Mouse (Mus musculus): ENCODE measurements around the gene Wwc2. TPM values are rescaled to one million over a fixed set of nuclear protein-coding genes. Genes with fewer than 3 reads are reported as not detected.
"Not testable (repeated sequence)": the region's sequence is repeated elsewhere in the genome, so short reads cannot be mapped to it uniquely, and the experiment has no call there.

Wwc2 gene
- total RNA-seq, 1 experiment: 19.6 TPM

GRCm38 (mm10) chr8:47826911-47827310, 163.8 kb downstream of the Wwc2 start:
- Histone ChIP-seq H3K27ac (ENCODE audit: insufficient read depth, low read depth, low read length, poor library complexity, severe bottlenecking) (no peak overlapping the region), H3K36me3 (ENCODE audit: control insufficient read depth, insufficient read depth, low read length, poor library complexity, severe bottlenecking) (peaks cover 12% of the 10 kb centered on the region), H3K9ac (ENCODE audit: insufficient read depth, low read depth, low read length, poor library complexity, severe bottlenecking) (no peak overlapping the region), H3K4me3 (ENCODE audit: insufficient read depth in 1 of 2, low read depth in 1 of 2, low read length in 2 of 2, poor library complexity in 1 of 2, severe bottlenecking in 1 of 2) (no peak overlapping the region), H3K9me3 (ENCODE audit: control insufficient read depth, insufficient read depth, low read depth, low read length) (no peaks in the 10 kb centered on the region), H3K4me1 (ENCODE audit: control insufficient read depth in 2 of 2, insufficient read depth in 2 of 2, low read length in 2 of 2, poor library complexity in 1 of 2) (peaks cover 0 to 2% of the 10 kb centered on the region in 2 experiments; a peak in 1 of 4 replicates)
- in situ Hi-C loops (cut with MboI; ENCODE audit: low sequenced_read_pairs in 2 of 2, unreplicated experiment in 2 of 2): no loop called here
- DNase-seq (ENCODE audit: low read depth, low spot score): no peak
- TF ChIP-seq CHD2 (IDR thresholded peaks at IDR 0.05; ENCODE audit: low read depth, low read length) (no peak), MAFK (IDR thresholded peaks at IDR 0.05; ENCODE audit: insufficient read depth, low read depth, low read length) (no peak), HCFC1 (IDR thresholded peaks at IDR 0.05; ENCODE audit: borderline replicate concordance, insufficient read depth, low read length) (no peak)

DNA sequence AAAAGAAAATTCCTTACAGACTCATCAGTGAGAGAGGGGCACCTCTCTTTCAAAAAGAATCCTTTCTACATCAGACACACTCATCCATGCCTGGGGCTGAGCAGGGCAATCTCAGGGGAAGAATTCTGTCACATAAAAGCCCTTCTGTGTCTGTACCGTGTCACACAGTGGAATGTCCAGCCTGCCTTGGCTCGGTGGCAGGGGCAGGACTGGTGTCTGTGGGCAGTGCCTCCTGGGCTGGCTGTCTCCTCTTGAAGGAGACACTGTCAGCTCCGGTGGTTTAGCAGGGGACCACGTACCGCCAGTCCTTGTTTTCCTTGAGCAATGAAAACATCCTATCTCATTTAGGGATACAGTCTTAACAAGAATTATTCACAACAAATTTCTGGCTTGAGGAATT, 165.1 kb downstream of the Wwc2 start:
- DNase-seq (ENCODE audit: low read depth, low spot score): no peak
- TF ChIP-seq ZC3H11A (IDR thresholded peaks at IDR 0.05; ENCODE audit: borderline replicate concordance, low read depth, low read length) (no peak), HCFC1 (IDR thresholded peaks at IDR 0.05; ENCODE audit: borderline replicate concordance, insufficient read depth, low read length) (no peak)
- Histone ChIP-seq H3K9ac (ENCODE audit: insufficient read depth, low read depth, low read length, poor library complexity, severe bottlenecking) (no peak overlapping the region), H3K36me3 (ENCODE audit: control insufficient read depth, insufficient read depth, low read length, poor library complexity, severe bottlenecking) (peaks cover 2% of the 10 kb centered on the region), H3K27ac (ENCODE audit: insufficient read depth, low read depth, low read length, poor library complexity, severe bottlenecking) (no peak overlapping the region), H3K9me3 (ENCODE audit: control insufficient read depth, insufficient read depth, low read depth, low read length) (no peaks in the 10 kb centered on the region), H3K4me1 (ENCODE audit: control insufficient read depth in 2 of 2, insufficient read depth in 2 of 2, low read length in 2 of 2, poor library complexity in 1 of 2) (peaks cover 0 to 2% of the 10 kb centered on the region in 2 experiments; a peak in 1 of 4 replicates), H3K4me3 (ENCODE audit: insufficient read depth in 1 of 2, low read depth in 1 of 2, low read length in 2 of 2, poor library complexity in 1 of 2, severe bottlenecking in 1 of 2) (no peak overlapping the region)
- in situ Hi-C loops (cut with MboI; ENCODE audit: low sequenced_read_pairs in 2 of 2, unreplicated experiment in 2 of 2): no loop called here

GRCm38 (mm10) chr8:47824182-47824581, 166.5 kb downstream of the Wwc2 start, which contains the start of gene Cldn22:
Cldn22 (plus strand) TSS chr8:47824482.
- no peak for DNase-seq (ENCODE audit: low read depth, low spot score)
- Histone ChIP-seq H3K4me3 (ENCODE audit: insufficient read depth in 1 of 2, low read depth in 1 of 2, low read length in 2 of 2, poor library complexity in 1 of 2, severe bottlenecking in 1 of 2) (no peak within 1 kb of the TSS), H3K4me1 (ENCODE audit: control insufficient read depth in 2 of 2, insufficient read depth in 2 of 2, low read length in 2 of 2, poor library complexity in 1 of 2) (0 out of 4 replicates have a peak, but pooled peaks cover 0 to 2% of the 10 kb centered on the region in 2 experiments), H3K27ac (ENCODE audit: insufficient read depth, low read depth, low read length, poor library complexity, severe bottlenecking) (no peak within 1 kb of the TSS), H3K9ac (ENCODE audit: insufficient read depth, low read depth, low read length, poor library complexity, severe bottlenecking) (no peak within 1 kb of the TSS), H3K9me3 (ENCODE audit: control insufficient read depth, insufficient read depth, low read depth, low read length) (no peaks in the 10 kb centered on the region), H3K36me3 (ENCODE audit: control insufficient read depth, insufficient read depth, low read length, poor library complexity, severe bottlenecking) (peaks cover 1% of the 10 kb centered on the region; the same call in 1 of the 2 replicates)
- TF ChIP-seq CHD2 (IDR thresholded peaks at IDR 0.05; ENCODE audit: low read depth, low read length) (no peak), ZC3H11A (IDR thresholded peaks at IDR 0.05; ENCODE audit: borderline replicate concordance, low read depth, low read length) (no peak)
- in situ Hi-C loops (cut with MboI; ENCODE audit: low sequenced_read_pairs in 2 of 2, unreplicated experiment in 2 of 2): no loop called here

GRCm38 (mm10) chr8:47823777-47824176, 166.9 kb downstream of the Wwc2 start:
- no peak overlapping the region for H3K27ac ChIP-seq (ENCODE audit: insufficient read depth, low read depth, low read length, poor library complexity, severe bottlenecking)
- no peaks in the 10 kb centered on the region for H3K9me3 ChIP-seq (ENCODE audit: control insufficient read depth, insufficient read depth, low read depth, low read length)
- H3K4me1 ChIP-seq (ENCODE audit: control insufficient read depth in 2 of 2, insufficient read depth in 2 of 2, low read length in 2 of 2, poor library complexity in 1 of 2): 0 out of 4 replicates have a peak, but pooled peaks cover 0 to 2% of the 10 kb centered on the region in 2 experiments
- no peak overlapping the region for H3K9ac ChIP-seq (ENCODE audit: insufficient read depth, low read depth, low read length, poor library complexity, severe bottlenecking)
- no peak overlapping the region for H3K4me3 ChIP-seq (ENCODE audit: insufficient read depth in 1 of 2, low read depth in 1 of 2, low read length in 2 of 2, poor library complexity in 1 of 2, severe bottlenecking in 1 of 2)
- in situ Hi-C loops (cut with MboI; ENCODE audit: low sequenced_read_pairs in 2 of 2, unreplicated experiment in 2 of 2): no loop called here
- TF ChIP-seq CHD2 (IDR thresholded peaks at IDR 0.05; ENCODE audit: low read depth, low read length) (no peak), ZC3H11A (IDR thresholded peaks at IDR 0.05; ENCODE audit: borderline replicate concordance, low read depth, low read length) (no peak), HCFC1 (IDR thresholded peaks at IDR 0.05; ENCODE audit: borderline replicate concordance, insufficient read depth, low read length) (no peak), MAFK (IDR thresholded peaks at IDR 0.05; ENCODE audit: insufficient read depth, low read depth, low read length) (no peak), ZNF384 (IDR thresholded peaks at IDR 0.05; ENCODE audit: low read depth, low read length) (no peak)
- no peak for DNase-seq (ENCODE audit: low read depth, low spot score)
- peaks cover 1% of the 10 kb centered on the region; the same call in 1 of the 2 replicates for H3K36me3 ChIP-seq (ENCODE audit: control insufficient read depth, insufficient read depth, low read length, poor library complexity, severe bottlenecking)

DNA sequence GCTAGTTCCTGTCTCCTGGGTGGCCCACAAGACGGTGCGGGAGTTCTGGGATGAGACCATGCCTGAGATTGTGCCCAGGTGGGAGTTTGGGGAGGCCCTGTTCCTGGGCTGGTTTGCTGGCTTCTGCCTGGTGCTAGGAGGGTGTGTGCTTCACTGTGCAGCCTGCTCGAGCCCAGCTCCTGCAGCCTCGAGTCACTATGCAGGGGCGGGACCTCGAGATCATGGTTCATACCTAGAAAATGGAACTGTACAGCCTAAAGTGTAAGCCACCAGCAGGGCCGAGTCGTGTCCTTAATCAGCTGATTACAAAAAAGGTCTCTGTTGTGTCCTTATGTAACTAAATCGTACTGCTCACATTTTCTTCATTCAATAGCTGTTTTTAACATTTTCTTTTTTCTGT, 168.2 kb downstream of the Wwc2 start:
- H3K9me3 ChIP-seq (ENCODE audit: control insufficient read depth, insufficient read depth, low read depth, low read length); DNase-seq (ENCODE audit: low read depth, low spot score); H3K4me1 ChIP-seq (ENCODE audit: control insufficient read depth in 2 of 2, insufficient read depth in 2 of 2, low read length in 2 of 2, poor library complexity in 1 of 2); in situ Hi-C loops (cut with MboI; ENCODE audit: low sequenced_read_pairs in 2 of 2, unreplicated experiment in 2 of 2); H3K36me3 ChIP-seq (ENCODE audit: control insufficient read depth, insufficient read depth, low read length, poor library complexity, severe bottlenecking); H3K9ac ChIP-seq (ENCODE audit: insufficient read depth, low read depth, low read length, poor library complexity, severe bottlenecking); H3K4me3 ChIP-seq (ENCODE audit: insufficient read depth in 1 of 2, low read depth in 1 of 2, low read length in 2 of 2, poor library complexity in 1 of 2, severe bottlenecking in 1 of 2); H3K27ac ChIP-seq (ENCODE audit: insufficient read depth, low read depth, low read length, poor library complexity, severe bottlenecking): not testable (repeated sequence)
